Mouse (Mus musculus): ENCODE results near the gene Tcf19. TPM values are rescaled to one million over a fixed set of nuclear protein-coding genes. Genes with fewer than 3 reads are reported as not detected.

The Tcf19 gene
- polyA plus RNA-seq, 1 experiment = 11.1 TPM

GRCm38 (mm10) chr17:35502762-35503161, 13.9 kb downstream of the Tcf19 start:
- H3K36me3 ChIP-seq (ENCODE audit: control insufficient read depth, insufficient read depth) = no peaks in the 10 kb centered on the region
- H3K79me2 ChIP-seq (ENCODE audit: control insufficient read depth, insufficient read depth) = no peaks in the 10 kb centered on the region
- peaks cover 7% of the 10 kb centered on the region for H3K27me3 ChIP-seq (ENCODE audit: control insufficient read depth, insufficient read depth, insufficient read length)
- no peak overlapping the region for H3K4me2 ChIP-seq (ENCODE audit: low read depth)
- H3K4me3 ChIP-seq = no peak overlapping the region
- no peak for TF ChIP-seq E2F4 (IDR thresholded peaks at IDR 0.05; ENCODE audit: insufficient read depth)
- no peak overlapping the region for H3ac ChIP-seq (ENCODE audit: control insufficient read depth, insufficient read length)

- H3K27me3 ChIP-seq (ENCODE audit: control insufficient read depth, insufficient read depth, insufficient read length) = peaks cover 6% of the 10 kb centered on the region
- TF ChIP-seq MYOD1 (IDR thresholded peaks at IDR 0.05; ENCODE audit: control insufficient read depth in 1 of 3, insufficient read length in 2 of 3, low read depth in 2 of 3) = no peak
- no peak for TF ChIP-seq REST (IDR thresholded peaks at IDR 0.05; ENCODE audit: insufficient read depth, insufficient read length)
- no peak for TF ChIP-seq CEBPB (IDR thresholded peaks at IDR 0.05; ENCODE audit: insufficient read depth, poor library complexity, severe bottlenecking)
- TF ChIP-seq POLR2A (IDR thresholded peaks at IDR 0.05; ENCODE audit: insufficient read length, low read depth) = no peak
- no peak for TF ChIP-seq E2F4 (IDR thresholded peaks at IDR 0.05; ENCODE audit: insufficient read depth)
- no peak for TF ChIP-seq POLR2AphosphoS2 (IDR thresholded peaks at IDR 0.05; ENCODE audit: insufficient read length, low read depth)
- no peak for TF ChIP-seq TCF3 (IDR thresholded peaks at IDR 0.05; ENCODE audit: insufficient read length, low read depth)
- TF ChIP-seq TCF12 (IDR thresholded peaks at IDR 0.05; ENCODE audit: insufficient read depth, poor library complexity, severe bottlenecking) = no peak
- no peak for TF ChIP-seq SRF (IDR thresholded peaks at IDR 0.05; ENCODE audit: control insufficient read depth, insufficient read length, low read depth)
- H3K4me3 ChIP-seq = no peak overlapping the region
- H3K4me2 ChIP-seq (ENCODE audit: low read depth) = no peak overlapping the region
- no peaks in the 10 kb centered on the region for H3K79me2 ChIP-seq (ENCODE audit: control insufficient read depth, insufficient read depth)
- no peaks in the 10 kb centered on the region for H3K36me3 ChIP-seq (ENCODE audit: control insufficient read depth, insufficient read depth)
- H3ac ChIP-seq (ENCODE audit: control insufficient read depth, insufficient read length) = no peak overlapping the region
Measured at GRCm38 (mm10) chr17:35502226-35502625, 14.4 kb downstream of the Tcf19 start.

GRCm38 (mm10) chr17:35497124-35497523, 19.5 kb downstream of the Tcf19 start:
- H3ac ChIP-seq (ENCODE audit: control insufficient read depth, insufficient read length) = no peak overlapping the region
- H3K36me3 ChIP-seq (ENCODE audit: control insufficient read depth, insufficient read depth) = no peaks in the 10 kb centered on the region
- H3K4me3 ChIP-seq = no peak overlapping the region
- no peak overlapping the region for H3K4me2 ChIP-seq (ENCODE audit: low read depth)
- peaks cover 4% of the 10 kb centered on the region for H3K27me3 ChIP-seq (ENCODE audit: control insufficient read depth, insufficient read depth, insufficient read length)
- no peaks in the 10 kb centered on the region for H3K79me2 ChIP-seq (ENCODE audit: control insufficient read depth, insufficient read depth)
- TF ChIP-seq POLR2A (IDR thresholded peaks at IDR 0.05; ENCODE audit: insufficient read length, low read depth) (no peak), MAX (IDR thresholded peaks at IDR 0.05; ENCODE audit: low read depth) (no peak), TCF12 (IDR thresholded peaks at IDR 0.05; ENCODE audit: insufficient read depth, poor library complexity, severe bottlenecking) (no peak), REST (IDR thresholded peaks at IDR 0.05; ENCODE audit: insufficient read depth, insufficient read length) (no peak), SRF (IDR thresholded peaks at IDR 0.05; ENCODE audit: control insufficient read depth, insufficient read length, low read depth) (no peak), CEBPB (IDR thresholded peaks at IDR 0.05; ENCODE audit: insufficient read depth, poor library complexity, severe bottlenecking) (no peak), MYOD1 (IDR thresholded peaks at IDR 0.05; ENCODE audit: control insufficient read depth in 1 of 3, insufficient read length in 2 of 3, low read depth in 2 of 3) (no peak), MYOG (IDR thresholded peaks at IDR 0.05; ENCODE audit: control insufficient read depth in 1 of 3, insufficient read depth in 1 of 3, insufficient read length in 2 of 3, low read depth in 2 of 3) (no peak), POLR2AphosphoS2 (IDR thresholded peaks at IDR 0.05; ENCODE audit: insufficient read length, low read depth) (no peak), E2F4 (IDR thresholded peaks at IDR 0.05; ENCODE audit: insufficient read depth) (no peak), TCF3 (IDR thresholded peaks at IDR 0.05; ENCODE audit: insufficient read length, low read depth) (no peak), USF1 (IDR thresholded peaks at IDR 0.05; ENCODE audit: low read depth) (no peak)

GRCm38 (mm10) chr17:35490320-35490719, 26.3 kb downstream of the Tcf19 start:
- no peaks in the 10 kb centered on the region for H3K36me3 ChIP-seq (ENCODE audit: control insufficient read depth, insufficient read depth)
- H3K27me3 ChIP-seq (ENCODE audit: control insufficient read depth, insufficient read depth, insufficient read length) = peaks cover 16% of the 10 kb centered on the region
- H3K4me2 ChIP-seq (ENCODE audit: low read depth) = no peak overlapping the region
- no peak for TF ChIP-seq REST (IDR thresholded peaks at IDR 0.05; ENCODE audit: insufficient read depth, insufficient read length)
- no peak for TF ChIP-seq POLR2AphosphoS2 (IDR thresholded peaks at IDR 0.05; ENCODE audit: insufficient read length, low read depth)
- no peak for TF ChIP-seq TCF12 (IDR thresholded peaks at IDR 0.05; ENCODE audit: insufficient read depth, poor library complexity, severe bottlenecking)
- no peak for TF ChIP-seq USF1 (IDR thresholded peaks at IDR 0.05; ENCODE audit: low read depth)
- TF ChIP-seq TCF3 (IDR thresholded peaks at IDR 0.05; ENCODE audit: insufficient read length, low read depth) = no peak
- TF ChIP-seq CEBPB (IDR thresholded peaks at IDR 0.05; ENCODE audit: insufficient read depth, poor library complexity, severe bottlenecking) = no peak
- TF ChIP-seq MYOG (IDR thresholded peaks at IDR 0.05; ENCODE audit: control insufficient read depth in 1 of 3, insufficient read depth in 1 of 3, insufficient read length in 2 of 3, low read depth in 2 of 3) = no peak
- no peak overlapping the region for H3K4me3 ChIP-seq
- no peaks in the 10 kb centered on the region for H3K79me2 ChIP-seq (ENCODE audit: control insufficient read depth, insufficient read depth)
- H3ac ChIP-seq (ENCODE audit: control insufficient read depth, insufficient read length) = no peak overlapping the region

- Histone ChIP-seq H3K36me3 (ENCODE audit: control insufficient read depth, insufficient read depth) (no peaks in the 10 kb centered on the region), H3K27me3 (ENCODE audit: control insufficient read depth, insufficient read depth, insufficient read length) (peaks cover 16% of the 10 kb centered on the region), H3K79me2 (ENCODE audit: control insufficient read depth, insufficient read depth) (no peaks in the 10 kb centered on the region), H3K4me3 (no peak overlapping the region), H3K4me2 (ENCODE audit: low read depth) (no peak overlapping the region), H3ac (ENCODE audit: control insufficient read depth, insufficient read length) (no peak overlapping the region)
- TF ChIP-seq MYOD1 (IDR thresholded peaks at IDR 0.05; ENCODE audit: control insufficient read depth in 1 of 3, insufficient read length in 2 of 3, low read depth in 2 of 3) (no peak), TCF12 (IDR thresholded peaks at IDR 0.05; ENCODE audit: insufficient read depth, poor library complexity, severe bottlenecking) (no peak), TCF3 (IDR thresholded peaks at IDR 0.05; ENCODE audit: insufficient read length, low read depth) (no peak), MYOG (IDR thresholded peaks at IDR 0.05; ENCODE audit: control insufficient read depth in 1 of 3, insufficient read depth in 1 of 3, insufficient read length in 2 of 3, low read depth in 2 of 3) (no peak), POLR2A (IDR thresholded peaks at IDR 0.05; ENCODE audit: insufficient read length, low read depth) (no peak), MAX (IDR thresholded peaks at IDR 0.05; ENCODE audit: low read depth) (no peak), USF1 (IDR thresholded peaks at IDR 0.05; ENCODE audit: low read depth) (no peak), CEBPB (IDR thresholded peaks at IDR 0.05; ENCODE audit: insufficient read depth, poor library complexity, severe bottlenecking) (no peak), REST (IDR thresholded peaks at IDR 0.05; ENCODE audit: insufficient read depth, insufficient read length) (no peak), E2F4 (IDR thresholded peaks at IDR 0.05; ENCODE audit: insufficient read depth) (no peak), SRF (IDR thresholded peaks at IDR 0.05; ENCODE audit: control insufficient read depth, insufficient read length, low read depth) (no peak), POLR2AphosphoS2 (IDR thresholded peaks at IDR 0.05; ENCODE audit: insufficient read length, low read depth) (no peak)
Measured at GRCm38 (mm10) chr17:35488041-35488440, 28.6 kb downstream of the Tcf19 start.

Data from myocyte (in vitro differentiated cells).